Mouse (Mus musculus) urinary bladder, postnatal 36 days (tissue): ENCODE measurements at regions not wholly inside any gene's neighbourhood (a gene's known extent, or its start where the extent isn't known, plus 50 kb on each side); places are given as distances from the start of the nearest gene placed in this dataset.

Experiments used
- DNase-seq, 2 experiments: peaks; one replicate each; pipeline ENCODE4 v3.0.0; 2022; ENCODE audit warnings: low spot score in 2 of 2, mixed read lengths in 1 of 2

- peak in 1 of 2 experiments; percentile 79 for DNase-seq
Observed at GRCm38 (mm10) chr2:128217784-128218467, 92.1 kb downstream of the Bcl2l11 start.

DNA sequence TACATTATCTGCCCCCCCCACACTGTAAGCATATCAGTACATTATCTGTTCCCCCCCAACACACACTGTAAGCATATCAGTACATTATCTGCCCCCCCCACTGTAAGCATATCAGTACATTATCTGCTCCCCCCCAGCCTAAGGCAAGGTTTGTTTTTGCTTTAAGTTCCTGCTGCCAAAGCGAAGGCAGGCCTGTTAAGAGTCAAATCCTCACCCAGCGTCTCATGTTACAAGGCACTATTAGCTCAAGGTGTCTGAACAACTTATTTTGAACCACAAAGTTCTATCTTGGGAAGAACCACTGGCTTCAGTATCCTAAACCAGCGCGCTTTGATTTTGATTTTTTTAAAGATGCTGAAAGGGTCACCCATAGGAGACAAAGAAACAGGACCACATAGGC, 93.1 kb downstream of the Bcl2l11 start:
- DNase-seq, result no peak

- no peak for DNase-seq
Observed at GRCm38 (mm10) chr2:128221055-128221454, 95.2 kb downstream of the Bcl2l11 start.

GRCm38 (mm10) chr2:128221657-128222056, 95.8 kb downstream of the Bcl2l11 start:
- DNase-seq, result no peak

DNA sequence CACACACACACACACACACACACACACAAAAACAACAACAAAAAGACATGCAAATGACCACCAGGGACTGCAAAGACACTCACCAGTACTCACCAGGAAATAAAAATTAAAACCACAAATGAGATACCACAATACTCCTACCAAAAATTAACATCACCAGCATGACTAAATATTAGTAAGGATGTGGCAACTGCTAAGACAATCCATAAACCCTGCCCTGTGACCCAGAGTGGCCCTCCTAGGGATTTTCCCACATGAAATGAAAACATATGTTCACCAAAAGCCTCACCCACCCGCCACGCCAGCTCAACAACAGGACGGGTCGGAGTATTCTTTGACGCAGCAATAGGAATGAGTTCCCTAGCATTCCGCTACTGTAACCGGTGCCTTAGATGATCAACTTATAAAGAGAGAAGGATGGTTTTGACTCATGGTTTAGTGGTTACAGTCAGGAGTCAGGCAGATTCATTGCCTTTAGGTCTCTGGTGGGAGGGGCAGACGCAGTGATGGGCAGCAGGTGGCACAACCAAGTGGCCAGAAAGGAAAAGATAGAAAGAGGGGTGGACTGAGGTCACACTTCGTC, 100.7 kb downstream of the Bcl2l11 start:
- DNase-seq, result no peak

- no peak for DNase-seq
Observed at GRCm38 (mm10) chr2:128229730-128230129, 103.9 kb downstream of the Bcl2l11 start.

DNA sequence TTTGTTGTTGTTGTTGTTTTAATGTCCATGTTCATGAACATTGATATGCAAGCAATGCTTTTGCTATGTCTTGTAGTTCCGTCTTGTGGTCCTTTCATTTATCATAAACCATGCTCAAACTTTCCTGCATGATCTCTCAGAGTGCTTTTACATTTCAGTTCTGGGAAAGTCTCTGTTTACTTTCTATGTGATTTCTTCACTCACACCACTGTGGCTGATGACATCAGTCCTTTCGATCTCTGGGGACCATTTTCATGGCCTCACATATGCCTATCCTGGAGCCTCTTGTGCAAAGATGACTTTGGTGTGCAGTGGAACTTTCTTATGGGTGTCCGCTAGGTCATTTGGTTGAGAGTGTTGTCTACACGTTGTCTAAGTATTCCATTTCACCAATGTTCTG, 105.1 kb downstream of the Bcl2l11 start:
- no peak for DNase-seq

DNA sequence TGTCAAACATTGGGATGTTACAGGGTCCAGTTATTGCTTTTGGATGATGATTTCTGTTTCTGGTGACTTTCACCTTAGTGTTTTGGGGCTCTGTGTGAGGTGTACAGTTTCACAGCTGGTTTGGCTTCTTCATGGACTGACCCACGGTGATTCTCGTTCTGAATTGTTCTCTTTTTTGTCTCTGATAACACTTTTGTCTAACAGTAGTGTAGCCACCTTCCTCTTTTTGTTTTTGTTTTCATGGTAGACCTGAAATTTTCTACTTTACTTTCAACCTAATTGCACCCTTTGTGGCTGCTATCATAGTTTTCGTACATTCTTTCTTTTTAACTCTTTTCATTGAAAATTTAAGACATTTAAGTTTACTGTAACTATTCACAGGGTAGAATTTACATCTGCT, 105.5 kb downstream of the Bcl2l11 start:
- DNase-seq, result no peak

GRCm38 (mm10) chr2:128232027-128232426, 106.2 kb downstream of the Bcl2l11 start:
- DNase-seq, result no peak

- DNase-seq, result no peak
Observed at GRCm38 (mm10) chr2:128235127-128235526, 109.3 kb downstream of the Bcl2l11 start.

DNA sequence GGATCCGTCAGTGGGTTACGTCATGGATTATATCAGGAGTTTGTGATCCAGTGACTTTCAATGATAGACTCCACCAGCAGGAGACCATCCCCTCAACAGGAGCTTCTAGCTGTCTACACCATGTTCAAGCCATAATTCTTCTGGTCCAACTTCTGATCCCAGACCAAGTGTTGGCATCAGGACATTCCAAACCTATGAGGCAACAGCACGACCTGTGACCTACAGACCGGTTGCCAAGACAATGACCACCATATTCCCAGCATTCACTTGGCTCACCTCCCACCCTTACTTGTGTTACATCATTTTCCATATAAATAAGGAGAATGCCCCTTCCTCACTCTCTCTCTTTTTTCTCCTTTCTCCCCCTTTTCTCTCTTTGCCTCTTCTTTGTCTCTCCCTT, 113.6 kb downstream of the Bcl2l11 start:
- no peak for DNase-seq

DNA sequence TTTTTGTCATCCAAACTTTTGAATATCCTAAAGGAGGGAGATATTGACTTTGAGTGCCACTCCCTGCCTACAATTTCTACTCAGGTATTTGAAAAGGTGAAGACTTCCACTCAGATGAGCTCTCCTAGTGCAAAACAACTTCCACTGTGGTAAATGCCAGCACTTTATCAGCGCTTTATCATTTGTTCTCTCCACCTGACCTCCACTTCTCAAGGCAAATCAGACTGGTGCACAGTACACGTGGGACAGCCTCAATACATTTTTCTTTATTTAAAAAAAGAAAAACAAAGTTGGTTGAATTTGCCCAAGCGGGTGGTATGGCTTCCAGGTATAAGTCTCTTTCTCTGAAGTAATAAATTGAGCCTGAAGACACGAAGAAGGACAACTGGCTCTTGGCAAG, 114.2 kb downstream of the Bcl2l11 start:
- no peak for DNase-seq

- DNase-seq, result peak; percentile 81
Observed at GRCm38 (mm10) chr2:128240536-128241279, 114.9 kb downstream of the Bcl2l11 start.

- no peak for DNase-seq
Observed at GRCm38 (mm10) chr2:128241280-128241665, 115.4 kb downstream of the Bcl2l11 start.

GRCm38 (mm10) chr2:128245544-128245943, 119.7 kb downstream of the Bcl2l11 start:
- peak in 1 of 2 experiments; percentile 74 for DNase-seq

DNA sequence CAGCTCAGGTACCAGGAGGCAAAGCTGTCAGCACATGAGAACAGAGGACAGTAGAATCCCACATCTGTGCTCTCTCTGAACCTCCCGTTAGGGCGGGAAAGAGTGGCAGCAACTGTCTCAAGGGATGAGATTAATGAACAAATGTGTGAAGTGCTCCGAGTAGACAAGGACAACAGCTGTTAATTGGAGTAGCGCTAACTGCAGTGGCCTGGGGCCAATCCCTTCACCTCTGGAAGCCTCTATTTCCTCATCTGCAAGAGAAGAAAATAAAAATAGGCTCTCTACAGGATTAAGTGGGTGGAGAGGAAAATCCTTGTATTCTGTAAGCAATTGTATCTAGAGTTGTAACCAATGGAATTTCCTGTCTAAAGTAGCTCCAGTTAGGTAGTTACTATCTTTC, 122.1 kb downstream of the Bcl2l11 start:
- no peak for DNase-seq

DNA sequence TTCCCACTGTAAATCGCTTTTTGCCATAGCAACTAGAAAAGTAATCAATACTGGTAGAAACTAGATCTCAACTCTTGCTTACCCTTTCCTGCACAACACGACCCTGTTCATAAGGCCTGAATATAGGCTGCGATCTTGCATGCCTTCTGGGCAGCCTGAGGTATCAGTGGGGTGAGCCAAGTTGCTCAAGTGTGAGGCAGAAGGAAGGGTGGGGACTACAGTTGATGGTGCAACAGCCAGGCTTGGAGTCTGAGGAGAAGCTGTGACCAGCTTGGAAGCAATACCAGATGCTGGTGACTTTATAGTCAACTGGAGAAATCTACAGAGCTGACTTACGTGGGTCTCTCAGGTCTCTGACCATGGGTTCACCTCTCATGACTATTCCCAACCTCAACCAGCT, 123.3 kb downstream of the Bcl2l11 start:
- no peak for DNase-seq

DNA sequence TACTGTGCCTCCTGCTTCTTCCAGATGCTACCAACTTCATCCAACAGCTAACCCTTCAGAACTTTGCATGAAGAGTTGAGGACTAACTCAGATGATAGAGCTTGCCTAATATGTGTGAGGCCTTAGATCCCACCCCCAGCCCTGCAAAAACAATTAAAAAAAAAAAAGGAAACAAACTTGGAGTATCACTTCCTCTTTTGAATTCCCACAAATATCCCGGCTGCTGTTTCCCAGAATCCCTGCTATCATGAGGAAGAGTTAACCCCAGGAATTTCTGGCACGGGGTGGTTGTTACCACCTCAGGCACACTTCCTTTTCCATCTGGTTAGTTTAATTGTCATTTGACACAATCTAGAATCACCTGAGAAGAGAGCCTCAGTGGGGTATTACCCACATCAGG, 123.8 kb downstream of the Bcl2l11 start:
- DNase-seq, result no peak

DNA sequence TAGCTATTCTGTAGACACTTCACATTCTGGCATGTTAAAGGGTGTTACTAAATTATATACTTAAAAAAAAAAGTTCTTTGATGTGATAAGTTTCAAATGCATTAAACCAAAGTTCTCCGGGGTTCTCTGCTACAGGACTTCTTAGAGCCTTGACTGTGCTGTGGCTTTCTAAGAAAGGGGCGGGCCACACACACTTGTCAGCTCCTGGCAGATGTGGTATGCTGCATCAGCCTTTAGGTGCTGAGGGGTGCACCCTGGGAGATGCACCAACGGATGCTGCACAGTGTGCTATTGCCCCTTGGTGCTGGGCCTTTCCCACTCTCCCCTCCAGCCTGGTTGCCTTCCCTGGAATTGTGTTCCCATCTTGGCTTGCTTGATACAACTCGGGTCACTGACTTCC, 125.0 kb downstream of the Bcl2l11 start:
- DNase-seq, result no peak

DNA sequence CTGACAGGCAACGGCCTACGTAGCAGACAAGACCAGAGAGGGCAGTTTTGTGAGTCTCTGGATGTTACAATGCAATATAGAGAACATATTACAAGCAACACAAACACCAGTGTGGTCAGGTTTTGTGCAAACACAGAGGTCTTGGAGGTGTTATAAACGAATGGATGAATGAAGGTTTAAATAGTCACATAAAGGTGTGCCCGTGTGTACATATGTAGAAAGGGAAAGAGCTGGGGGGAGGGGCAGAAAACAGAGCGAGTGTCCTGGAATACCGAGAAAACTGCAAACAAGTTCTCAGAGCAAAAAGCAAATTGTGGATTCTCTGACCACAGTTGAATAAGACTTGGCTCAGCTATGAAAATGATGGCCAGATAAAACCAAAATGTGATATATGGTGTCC, 130.8 kb downstream of the Bcl2l11 start:
- DNase-seq, result no peak

DNA sequence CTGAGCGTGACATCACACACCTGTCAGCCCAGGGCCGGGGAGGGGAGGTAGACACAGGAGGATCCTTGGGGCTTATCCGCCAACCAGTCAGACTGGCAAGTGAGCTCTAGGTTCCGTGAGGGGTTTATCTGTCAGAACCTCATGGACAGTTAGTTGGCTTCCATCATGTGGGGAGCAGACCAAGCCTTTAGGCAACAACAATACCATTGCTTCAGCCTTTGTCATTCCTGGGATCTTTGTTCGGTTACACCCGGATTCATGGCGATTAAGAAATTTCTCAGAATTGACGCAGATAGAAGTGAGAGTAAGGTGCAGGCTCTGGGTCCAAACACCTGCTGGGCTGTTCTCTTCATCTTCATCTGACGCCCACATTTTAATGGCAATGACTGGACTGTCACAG, 131.4 kb downstream of the Bcl2l11 start:
- DNase-seq, result no peak

- no peak for DNase-seq
Observed at GRCm38 (mm10) chr2:128263880-128264279, 138.0 kb downstream of the Bcl2l11 start.
